Mouse (Mus musculus): ENCODE results near the gene Zfp706. TPM values are rescaled to one million over a fixed set of nuclear protein-coding genes. Genes with fewer than 3 reads are reported as not detected.
A peak's percentile ranks its signal among the peaks of the same experiment; 100 is the strongest.
"Not testable (repeated sequence)": the region's sequence is repeated elsewhere in the genome, so short reads cannot be mapped to it uniquely, and the experiment has no call there.

Gene Zfp706
- polyA plus RNA-seq, 1 experiment from 2014 or later, result 462 TPM

DNA sequence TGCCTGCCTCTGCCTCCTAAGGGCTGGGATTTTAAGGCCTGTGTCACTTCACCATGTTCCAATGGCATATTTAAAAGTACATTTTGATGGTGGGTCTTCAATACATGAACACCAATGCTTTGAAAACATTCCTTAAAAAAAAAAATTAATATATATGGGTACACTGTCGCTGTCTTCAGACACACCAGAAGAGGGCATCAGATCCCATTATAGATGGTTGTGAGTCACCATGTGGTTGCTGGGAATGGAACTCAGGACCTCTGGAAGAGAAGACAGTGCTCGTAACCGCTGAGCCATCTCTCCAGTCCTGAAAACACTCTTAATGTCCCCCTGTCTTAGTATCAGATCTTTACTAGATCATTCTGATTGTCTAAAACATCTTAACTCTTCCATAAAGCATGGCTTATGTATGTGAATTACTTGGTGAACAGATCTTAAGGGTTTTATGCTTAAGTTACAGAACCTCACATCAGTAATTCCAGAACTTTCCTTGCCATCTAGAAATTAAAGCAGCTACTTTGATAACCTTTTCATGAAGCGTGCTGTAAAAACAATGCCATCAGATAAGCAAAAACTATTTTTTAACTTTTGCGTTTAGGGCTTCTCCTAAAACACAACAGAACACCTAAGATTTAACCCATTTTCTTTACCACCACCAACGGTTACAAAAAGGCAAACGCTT, 1.6 kb downstream of the Zfp706 start:
- Histone ChIP-seq H3K27me3 (replicated peaks; ENCODE audit: control insufficient read depth, insufficient read depth, low read length) (no peaks in the 10 kb centered on the region), H3K9me3 (ENCODE audit: control insufficient read depth, low read length) (no peaks in the 10 kb centered on the region), H3K36me3 (ENCODE audit: control insufficient read depth, insufficient read depth, low read length) (peaks cover 28% of the 10 kb centered on the region), H3K27ac (ENCODE audit: low read depth) (peak overlapping the region; percentile 93), H3K9ac (ENCODE audit: low read length) (peak overlapping the region; percentile 96), H3K4me3 (ENCODE audit: low read depth, low read length) (peak overlapping the region; percentile 82), H3K4me2 (ENCODE audit: low read length) (peak overlapping the region; percentile 77), H3K4me1 (replicated peaks; ENCODE audit: control insufficient read depth, insufficient read depth, low read length) (peaks cover 19% of the 10 kb centered on the region)
- 35% methylated on average over 7 of the region's 7 CpGs for WGBS
- DNase-seq (ENCODE audit: low spot score), result no peak
- no peak for ATAC-seq (replicated peaks; ENCODE audit: low FRiP score, low TSS enrichment, low read depth)

DNA sequence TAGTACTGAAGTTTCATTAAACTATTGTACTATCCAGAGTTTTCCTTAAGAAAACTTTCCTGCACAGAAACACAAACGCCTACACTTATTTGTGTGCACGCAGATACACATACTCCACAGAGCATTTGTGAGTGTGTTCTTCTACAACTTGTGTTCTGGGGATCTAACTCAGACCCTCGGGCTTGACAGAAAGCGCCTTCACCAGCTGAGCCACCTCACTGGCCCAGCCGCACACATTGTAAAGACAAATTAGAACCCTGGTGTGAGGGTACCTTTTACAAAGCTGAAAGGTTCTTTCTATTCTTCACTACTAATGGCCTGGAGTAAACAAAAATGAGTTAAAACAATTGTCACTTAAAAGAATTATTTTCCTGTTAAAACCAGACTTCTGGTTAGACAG, 2.7 kb downstream of the Zfp706 start:
- Histone ChIP-seq H3K36me3 (ENCODE audit: control insufficient read depth, insufficient read depth, low read length) (peaks cover 39% of the 10 kb centered on the region), H3K27ac (ENCODE audit: low read depth) (no peak overlapping the region), H3K4me3 (ENCODE audit: low read depth, low read length) (0 out of 2 replicates have a peak overlapping the region, but pooled peaks have one; percentile 11), H3K9ac (ENCODE audit: low read length) (no peak overlapping the region), H3K27me3 (replicated peaks; ENCODE audit: control insufficient read depth, insufficient read depth, low read length) (no peaks in the 10 kb centered on the region), H3K4me1 (replicated peaks; ENCODE audit: control insufficient read depth, insufficient read depth, low read length) (peaks cover 19% of the 10 kb centered on the region), H3K4me2 (ENCODE audit: low read length) (0 out of 2 replicates have a peak overlapping the region, but pooled peaks have one; percentile 77), H3K9me3 (ENCODE audit: control insufficient read depth, low read length) (no peaks in the 10 kb centered on the region)
- no peak for DNase-seq (ENCODE audit: low spot score)
- 80% methylated on average over 5 of the region's 5 CpGs for WGBS
- no peak for ATAC-seq (replicated peaks; ENCODE audit: low FRiP score, low TSS enrichment, low read depth)

DNA sequence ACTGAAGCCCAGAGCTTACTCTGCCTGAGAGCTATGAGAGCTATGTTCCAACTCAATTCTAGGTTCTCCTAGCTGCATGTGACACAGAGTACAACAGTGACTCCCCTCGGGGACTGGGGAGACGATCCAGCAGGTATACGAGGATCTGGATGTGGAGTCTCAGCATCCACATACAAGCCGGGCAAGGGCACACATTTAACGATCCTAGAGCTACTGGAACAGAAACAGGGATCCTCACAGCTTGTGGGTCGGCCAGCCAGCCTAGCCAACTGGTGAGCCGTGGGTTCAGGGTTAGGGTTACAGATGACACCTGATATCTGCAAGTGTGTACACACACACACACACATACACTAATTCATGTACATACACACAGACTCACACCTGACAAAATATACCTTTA, 5.3 kb downstream of the Zfp706 start:
- ATAC-seq (replicated peaks; ENCODE audit: low FRiP score, low TSS enrichment, low read depth) (no peak), DNase-seq (ENCODE audit: low spot score) (no peak)
- H3K4me1 ChIP-seq (replicated peaks; ENCODE audit: control insufficient read depth, insufficient read depth, low read length), result peaks cover 14% of the 10 kb centered on the region
- no peak overlapping the region for H3K9ac ChIP-seq (ENCODE audit: low read length)
- H3K4me3 ChIP-seq (ENCODE audit: low read depth, low read length), result no peak overlapping the region
- H3K9me3 ChIP-seq (ENCODE audit: control insufficient read depth, low read length), result peaks cover 13% of the 10 kb centered on the region
- no peak overlapping the region for H3K4me2 ChIP-seq (ENCODE audit: low read length)
- peaks cover 65% of the 10 kb centered on the region for H3K36me3 ChIP-seq (ENCODE audit: control insufficient read depth, insufficient read depth, low read length)
- WGBS, result 93% methylated on average over 7 of the region's 7 CpGs
- H3K27me3 ChIP-seq (replicated peaks; ENCODE audit: control insufficient read depth, insufficient read depth, low read length), result no peaks in the 10 kb centered on the region
- H3K27ac ChIP-seq (ENCODE audit: low read depth), result no peak overlapping the region

DNA sequence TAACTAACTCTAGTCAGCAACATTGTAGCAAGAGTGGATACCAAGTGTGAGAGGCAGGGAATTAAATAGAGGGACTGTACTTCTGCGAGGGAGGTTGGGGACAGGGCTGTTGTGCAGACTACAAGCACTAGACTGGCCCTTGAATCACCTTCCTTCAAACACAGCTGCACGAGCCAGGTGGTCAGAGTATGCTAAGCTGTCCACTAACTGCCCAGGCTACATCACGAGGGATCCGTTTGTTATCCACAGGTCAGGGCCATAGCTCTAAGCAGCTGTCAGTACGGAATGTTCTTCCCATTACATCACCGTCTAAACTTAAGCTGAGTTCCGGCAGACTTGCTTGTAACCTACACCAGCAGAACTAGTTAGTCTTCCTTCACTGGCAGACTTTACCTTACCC, 8.0 kb downstream of the Zfp706 start:
- not testable (repeated sequence) for H3K9ac ChIP-seq (ENCODE audit: low read length); DNase-seq (ENCODE audit: low spot score); H3K4me2 ChIP-seq (ENCODE audit: low read length); H3K4me1 ChIP-seq (replicated peaks; ENCODE audit: control insufficient read depth, insufficient read depth, low read length); H3K27me3 ChIP-seq (replicated peaks; ENCODE audit: control insufficient read depth, insufficient read depth, low read length); ATAC-seq (replicated peaks; ENCODE audit: low FRiP score, low TSS enrichment, low read depth); H3K4me3 ChIP-seq (ENCODE audit: low read depth, low read length); H3K27ac ChIP-seq (ENCODE audit: low read depth)
- Histone ChIP-seq H3K9me3 (ENCODE audit: control insufficient read depth, low read length) (peaks cover 13% of the 10 kb centered on the region), H3K36me3 (ENCODE audit: control insufficient read depth, insufficient read depth, low read length) (peaks cover 67% of the 10 kb centered on the region)
- WGBS, result 63% methylated on average over 7 of the region's 7 CpGs

DNA sequence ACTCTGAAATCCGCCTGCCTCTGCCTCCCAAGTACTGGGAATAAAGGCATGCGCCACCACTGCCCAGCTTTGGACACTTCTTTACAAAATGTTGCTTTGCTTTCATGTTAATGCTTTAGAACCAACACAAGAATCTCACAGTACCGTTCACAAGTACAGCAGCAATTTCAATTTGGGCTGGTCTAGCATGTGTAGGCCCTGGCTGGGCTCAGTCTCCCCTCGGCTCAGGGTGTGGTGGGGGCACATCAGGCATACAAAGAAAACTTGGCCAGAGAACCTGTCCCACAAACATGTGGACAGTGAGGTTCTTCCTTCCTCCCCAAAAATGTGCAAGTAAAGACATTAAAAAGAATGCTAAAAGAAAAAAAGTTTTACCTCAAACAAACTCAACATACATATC, 12.4 kb downstream of the Zfp706 start:
- peaks cover 13% of the 10 kb centered on the region for H3K9me3 ChIP-seq (ENCODE audit: control insufficient read depth, low read length)
- no peak overlapping the region for H3K4me2 ChIP-seq (ENCODE audit: low read length)
- H3K4me1 ChIP-seq (replicated peaks; ENCODE audit: control insufficient read depth, insufficient read depth, low read length), result no peaks in the 10 kb centered on the region
- H3K4me3 ChIP-seq (ENCODE audit: low read depth, low read length), result no peak overlapping the region
- no peak overlapping the region for H3K27ac ChIP-seq (ENCODE audit: low read depth)
- no peak overlapping the region for H3K9ac ChIP-seq (ENCODE audit: low read length)
- no peak for ATAC-seq (replicated peaks; ENCODE audit: low FRiP score, low TSS enrichment, low read depth)
- 94% methylated on average over 4 of the region's 4 CpGs for WGBS
- H3K36me3 ChIP-seq (ENCODE audit: control insufficient read depth, insufficient read depth, low read length), result peaks cover 35% of the 10 kb centered on the region
- no peaks in the 10 kb centered on the region for H3K27me3 ChIP-seq (replicated peaks; ENCODE audit: control insufficient read depth, insufficient read depth, low read length)
- DNase-seq (ENCODE audit: low spot score), result no peak

DNA sequence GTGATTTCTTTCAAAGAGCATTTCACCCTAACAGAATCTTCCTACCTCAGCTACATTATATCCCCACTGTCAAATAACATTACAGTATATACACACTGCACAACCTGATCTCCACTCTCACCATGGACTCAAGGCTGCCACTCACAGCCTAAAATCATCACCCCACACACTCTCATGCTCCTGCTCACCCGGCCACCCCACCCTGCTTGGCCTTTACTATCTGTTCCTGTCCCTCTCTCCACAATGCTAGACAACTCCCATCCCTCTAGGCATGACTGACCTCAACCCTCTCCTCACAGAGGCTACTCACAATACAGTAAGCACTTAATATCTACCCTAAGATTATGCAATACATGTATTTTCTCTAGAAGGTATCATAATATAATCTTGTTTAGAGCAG, 12.9 kb downstream of the Zfp706 start:
- DNase-seq (ENCODE audit: low spot score), result no peak
- Histone ChIP-seq H3K27me3 (replicated peaks; ENCODE audit: control insufficient read depth, insufficient read depth, low read length) (no peaks in the 10 kb centered on the region), H3K4me2 (ENCODE audit: low read length) (no peak overlapping the region), H3K27ac (ENCODE audit: low read depth) (no peak overlapping the region), H3K36me3 (ENCODE audit: control insufficient read depth, insufficient read depth, low read length) (peaks cover 30% of the 10 kb centered on the region), H3K9me3 (ENCODE audit: control insufficient read depth, low read length) (peaks cover 13% of the 10 kb centered on the region), H3K9ac (ENCODE audit: low read length) (no peak overlapping the region), H3K4me3 (ENCODE audit: low read depth, low read length) (no peak overlapping the region), H3K4me1 (replicated peaks; ENCODE audit: control insufficient read depth, insufficient read depth, low read length) (no peaks in the 10 kb centered on the region)
- ATAC-seq (replicated peaks; ENCODE audit: low FRiP score, low TSS enrichment, low read depth), result no peak
- WGBS, result 77% methylated on average over 1 of the region's 1 CpGs

DNA sequence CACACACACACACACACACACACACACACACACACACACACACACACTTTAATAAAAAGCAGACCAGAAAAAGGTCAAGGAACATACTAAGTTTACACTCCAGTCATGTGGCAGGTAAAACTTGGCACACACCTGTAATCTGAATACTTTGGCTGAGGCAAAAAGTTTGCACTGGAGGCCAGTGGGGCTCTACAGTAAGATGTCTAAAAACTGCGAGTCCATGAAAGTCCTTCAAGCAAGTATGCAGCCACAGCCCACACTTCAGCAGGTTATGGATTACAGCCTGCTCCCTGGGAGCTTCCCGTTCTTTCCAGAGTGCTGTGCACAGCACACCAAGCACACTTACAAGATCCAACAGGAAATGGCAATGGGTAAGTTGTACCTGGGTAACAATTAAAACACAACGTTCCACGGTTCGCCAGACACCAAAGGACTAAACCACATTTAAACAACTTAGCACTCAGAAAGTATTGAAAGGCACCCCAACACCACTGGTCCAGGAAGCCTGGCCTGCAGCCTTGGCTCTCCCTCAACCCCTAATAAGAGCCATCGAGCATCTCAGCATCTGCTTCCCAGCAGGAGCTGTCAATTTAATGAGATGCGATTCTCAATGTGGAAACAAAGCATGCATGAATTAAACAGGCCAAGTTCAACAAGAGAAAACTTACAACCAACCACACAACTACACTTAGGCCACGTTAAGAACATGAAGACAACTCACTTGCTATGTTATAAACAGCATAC, 14.0 kb downstream of the Zfp706 start:
- Histone ChIP-seq H3K4me1 (replicated peaks; ENCODE audit: control insufficient read depth, insufficient read depth, low read length) (no peaks in the 10 kb centered on the region), H3K9me3 (ENCODE audit: control insufficient read depth, low read length) (peaks cover 12% of the 10 kb centered on the region), H3K27ac (ENCODE audit: low read depth) (no peak overlapping the region), H3K4me2 (ENCODE audit: low read length) (no peak overlapping the region), H3K36me3 (ENCODE audit: control insufficient read depth, insufficient read depth, low read length) (peaks cover 19% of the 10 kb centered on the region), H3K27me3 (replicated peaks; ENCODE audit: control insufficient read depth, insufficient read depth, low read length) (no peaks in the 10 kb centered on the region), H3K4me3 (ENCODE audit: low read depth, low read length) (no peak overlapping the region), H3K9ac (ENCODE audit: low read length) (no peak overlapping the region)
- ATAC-seq (replicated peaks; ENCODE audit: low FRiP score, low TSS enrichment, low read depth), result no peak
- no peak for DNase-seq (ENCODE audit: low spot score)
- whole genome bisulfite sequencing, result 81% methylated on average over 8 of the region's 8 CpGs

DNA sequence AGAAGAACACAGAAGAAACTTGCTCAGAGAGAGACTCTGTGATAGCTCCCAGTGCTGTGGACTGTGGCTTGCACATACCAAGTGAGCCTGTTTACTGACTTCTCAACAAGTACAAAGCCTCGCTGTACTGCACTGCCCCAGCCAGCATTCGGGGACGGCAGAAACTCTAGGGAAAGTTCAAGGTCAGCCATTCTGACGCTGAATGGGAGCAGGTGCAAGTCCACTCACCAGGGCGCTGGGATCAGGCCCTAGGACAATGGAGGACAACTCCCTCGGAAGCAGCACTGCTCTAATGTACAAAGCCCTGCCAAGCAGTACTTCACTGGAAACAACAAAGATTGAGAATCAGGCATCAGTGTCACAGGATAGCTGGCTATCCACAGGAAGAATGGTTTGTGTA, 16.2 kb downstream of the Zfp706 start:
- no peak for DNase-seq (ENCODE audit: low spot score)
- H3K36me3 ChIP-seq (ENCODE audit: control insufficient read depth, insufficient read depth, low read length), result peaks cover 4% of the 10 kb centered on the region; the same call in 1 of the 2 replicates
- no peak overlapping the region for H3K4me2 ChIP-seq (ENCODE audit: low read length)
- 63% methylated on average over 6 of the region's 6 CpGs for WGBS
- H3K9ac ChIP-seq (ENCODE audit: low read length), result no peak overlapping the region
- H3K9me3 ChIP-seq (ENCODE audit: control insufficient read depth, low read length), result no peaks in the 10 kb centered on the region
- H3K4me3 ChIP-seq (ENCODE audit: low read depth, low read length), result no peak overlapping the region
- no peak for ATAC-seq (replicated peaks; ENCODE audit: low FRiP score, low TSS enrichment, low read depth)
- H3K27me3 ChIP-seq (replicated peaks; ENCODE audit: control insufficient read depth, insufficient read depth, low read length), result no peaks in the 10 kb centered on the region
- no peaks in the 10 kb centered on the region for H3K4me1 ChIP-seq (replicated peaks; ENCODE audit: control insufficient read depth, insufficient read depth, low read length)
- H3K27ac ChIP-seq (ENCODE audit: low read depth), result no peak overlapping the region
